Mouse (Mus musculus) cerebellum, adult 8-10 months (tissue): Measurements from ENCODE around the gene Mcm2.

Source experiments
- DNase-seq: peaks from one replicate; pipeline ENCODE4 v3.0.0; 2022

Gene Mcm2

DNA sequence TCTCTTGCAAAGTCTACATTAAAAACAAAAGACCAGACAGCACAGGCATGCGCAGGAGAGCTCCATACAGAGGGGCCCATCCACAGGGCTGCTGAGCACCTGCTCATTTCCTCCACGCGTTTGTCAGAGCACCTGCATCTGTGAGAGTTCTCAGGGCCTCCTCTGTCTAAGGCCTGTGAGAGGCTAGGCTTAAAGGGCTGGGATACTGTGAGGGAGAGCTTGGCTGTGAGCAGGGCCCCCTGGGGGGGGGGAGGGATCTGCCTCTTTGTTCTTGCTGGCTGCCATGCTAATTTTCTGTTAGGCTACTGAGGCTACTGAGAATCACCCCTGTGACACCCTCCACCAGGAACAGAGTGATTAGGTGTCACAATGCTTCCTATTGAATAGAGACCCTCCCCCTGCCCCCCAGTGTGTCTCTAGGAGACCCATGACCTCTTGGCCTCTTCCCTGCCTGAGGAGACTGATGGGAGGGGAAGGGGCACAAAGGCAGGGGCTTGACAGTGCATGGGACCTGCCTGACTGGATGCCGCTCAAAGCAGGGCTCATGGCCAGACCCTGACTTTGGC lies 27.1 kb upstream of the Mcm2 start:
- no peak for DNase-seq

- no peak for DNase-seq
Observed at GRCm38 (mm10) chr6:88924502-88925275, 26.1 kb upstream of the Mcm2 start.

GRCm38 (mm10) chr6:88918802-88919201 lies 20.2 kb upstream of the Mcm2 start:
- DNase-seq, result no peak

- no peak for DNase-seq
Observed at GRCm38 (mm10) chr6:88916153-88916552, 17.6 kb upstream of the Mcm2 start.

DNA sequence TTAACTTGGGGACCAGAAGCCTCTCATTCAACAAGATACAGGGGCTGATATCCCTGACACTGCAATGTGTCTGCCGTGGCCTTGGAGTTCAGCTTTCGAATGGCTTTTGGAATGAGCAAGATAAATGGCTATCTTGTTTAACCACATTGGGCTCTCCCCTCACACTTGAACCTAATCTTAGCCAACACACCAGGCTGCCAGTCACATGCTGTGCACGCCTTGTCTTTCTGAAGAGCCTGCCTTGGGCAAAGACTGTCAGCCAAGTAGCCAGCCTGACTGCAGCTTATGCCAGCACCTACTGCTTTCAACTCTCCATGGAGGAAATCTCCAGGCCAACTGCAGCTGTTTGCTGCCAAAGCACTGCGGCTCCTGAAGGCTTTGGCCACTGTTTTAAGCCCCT lies 16.9 kb upstream of the Mcm2 start:
- no peak for DNase-seq

DNA sequence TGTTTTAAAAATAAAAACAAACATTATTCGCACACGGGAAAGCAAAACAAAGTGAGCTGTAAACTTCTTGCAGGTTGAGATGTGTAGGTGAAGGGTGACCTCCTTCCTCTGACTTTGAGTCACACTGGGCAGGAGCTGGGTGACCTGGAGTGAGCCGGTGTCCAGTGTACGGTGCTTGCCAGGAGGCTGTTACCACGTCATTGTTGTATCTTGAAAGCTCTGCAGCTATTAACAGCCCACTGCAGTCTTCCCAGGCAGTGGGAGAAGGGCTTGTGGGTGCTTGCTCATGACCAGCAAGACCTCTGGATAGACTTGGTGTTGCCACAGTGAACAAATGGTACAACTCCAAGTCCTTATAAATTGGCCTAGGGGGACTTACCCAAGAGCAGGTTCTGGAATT lies 16.2 kb upstream of the Mcm2 start:
- DNase-seq, result no peak

DNA sequence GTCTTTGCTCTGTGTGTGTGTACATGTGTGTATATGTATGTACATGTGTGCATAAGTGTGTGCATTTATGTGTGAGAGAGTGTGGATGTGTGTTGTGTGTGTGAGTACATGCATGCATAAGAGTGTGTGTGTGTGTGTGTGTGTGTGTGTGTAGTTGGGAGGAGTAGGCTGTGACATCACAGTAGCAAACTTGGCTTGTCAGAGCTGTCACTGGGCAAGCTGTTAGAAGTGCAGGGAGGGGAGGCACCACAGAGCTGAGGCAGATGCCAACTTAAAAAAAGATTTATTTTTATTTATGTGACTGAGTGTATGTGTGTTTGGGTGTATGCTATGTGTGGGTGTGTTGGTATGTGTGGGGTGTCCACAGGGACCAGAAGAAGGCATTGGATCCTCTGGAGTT lies 14.9 kb upstream of the Mcm2 start:
- DNase-seq, result no peak

- no peak for DNase-seq
Observed at GRCm38 (mm10) chr6:88913022-88913421, 14.4 kb upstream of the Mcm2 start.

DNA sequence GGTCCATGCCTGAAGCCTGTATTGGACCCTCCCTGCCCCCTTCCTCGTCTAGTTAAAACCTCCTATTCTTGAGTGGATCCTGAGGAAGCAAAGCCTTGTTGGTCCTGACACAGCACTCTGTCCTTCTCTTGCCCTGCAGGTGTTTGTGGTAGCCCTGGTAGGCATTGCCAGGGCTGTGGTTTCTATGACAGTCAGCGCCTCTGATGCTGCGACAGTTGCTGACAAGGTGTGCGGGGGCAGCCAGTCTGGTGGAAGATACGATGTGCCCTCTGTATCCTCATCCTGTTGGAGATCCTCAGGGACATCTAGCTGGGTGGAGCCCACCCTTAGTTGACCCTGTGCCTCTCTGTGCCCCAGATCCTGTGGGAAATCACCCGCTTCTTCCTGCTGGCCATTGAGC lies 10.6 kb upstream of the Mcm2 start:
- DNase-seq, result no peak

- DNase-seq, result peak; percentile 68
Observed at GRCm38 (mm10) chr6:88906369-88907108, 8.0 kb upstream of the Mcm2 start.

DNA sequence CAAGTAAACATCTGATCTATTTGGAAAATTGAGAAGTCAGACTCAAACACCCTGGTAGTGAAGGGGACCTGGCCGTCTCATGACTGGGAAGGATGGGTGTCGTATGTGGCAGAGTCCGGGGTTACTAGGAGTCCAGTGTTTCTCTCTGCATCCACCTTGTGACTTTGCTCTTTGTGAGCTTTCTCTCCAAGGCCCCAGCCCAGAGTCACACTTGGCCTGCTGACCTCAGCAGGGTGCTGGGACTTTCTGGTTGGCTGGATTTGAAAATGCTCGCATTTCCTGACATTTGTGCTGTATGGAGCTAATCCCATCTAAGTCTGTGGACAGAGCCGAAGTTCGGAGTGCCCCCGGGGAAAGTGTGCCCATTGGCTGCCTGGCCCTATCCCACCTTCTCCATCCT lies 6.5 kb upstream of the Mcm2 start:
- no peak for DNase-seq

GRCm38 (mm10) chr6:88904456-88904974 lies 5.9 kb upstream of the Mcm2 start:
- no peak for DNase-seq

- no peak for DNase-seq
Observed at GRCm38 (mm10) chr6:88903708-88904107, 5.1 kb upstream of the Mcm2 start.

DNA sequence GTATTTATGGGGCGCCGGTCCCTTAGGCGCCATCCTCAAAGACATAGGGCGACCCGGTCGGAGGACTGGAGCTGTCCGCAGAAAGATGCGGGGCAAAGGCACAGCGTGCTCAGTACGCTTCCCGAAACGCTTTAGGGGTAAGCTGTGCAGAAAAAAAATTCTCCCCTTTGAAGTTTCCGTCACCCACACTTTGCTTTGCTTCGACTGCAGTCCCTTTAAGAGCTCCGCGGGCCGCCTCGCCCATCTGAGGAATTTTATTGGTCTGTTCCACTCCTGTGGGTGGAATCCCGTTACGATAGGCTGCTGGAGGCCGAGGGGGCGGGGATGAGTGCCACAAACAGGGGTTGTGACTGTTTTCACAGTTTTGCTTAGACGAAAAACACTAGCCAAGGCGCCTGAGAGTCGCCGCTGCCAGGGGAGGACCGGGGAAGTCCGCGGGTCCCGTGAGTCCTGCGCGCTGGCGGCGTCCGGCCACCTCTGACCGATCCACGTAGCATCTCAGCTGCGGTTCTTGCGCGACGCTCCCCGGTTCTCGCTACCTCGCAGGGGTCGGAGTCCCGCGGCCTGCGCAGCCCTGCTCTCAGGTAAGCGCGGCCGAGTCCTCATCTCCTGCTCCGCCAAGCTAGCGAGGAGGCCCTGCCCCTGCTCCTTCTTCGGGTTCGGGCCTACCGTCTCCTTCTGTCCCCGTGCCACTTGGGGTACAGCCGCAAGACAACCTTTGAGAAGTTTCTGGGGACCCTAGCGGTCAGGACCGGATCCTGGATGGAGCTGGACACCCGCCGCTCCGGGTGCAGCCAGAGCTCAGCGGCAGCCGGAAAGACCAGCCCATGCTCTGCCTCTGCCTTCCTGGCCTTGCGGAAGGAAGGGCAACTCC lies 3.6 kb upstream of the Mcm2 start, which contains the start of gene Tpra1:
Gene Tpra1, plus strand, starts transcription at position 305 of the 874 bp plus-strand sequence.
- peak; percentile 91 for DNase-seq

GRCm38 (mm10) chr6:88901471-88901870 lies 2.9 kb upstream of the Mcm2 start:
- DNase-seq, result no peak

GRCm38 (mm10) chr6:88899628-88900027 lies 1.0 kb upstream of the Mcm2 start:
- no peak for DNase-seq

DNA sequence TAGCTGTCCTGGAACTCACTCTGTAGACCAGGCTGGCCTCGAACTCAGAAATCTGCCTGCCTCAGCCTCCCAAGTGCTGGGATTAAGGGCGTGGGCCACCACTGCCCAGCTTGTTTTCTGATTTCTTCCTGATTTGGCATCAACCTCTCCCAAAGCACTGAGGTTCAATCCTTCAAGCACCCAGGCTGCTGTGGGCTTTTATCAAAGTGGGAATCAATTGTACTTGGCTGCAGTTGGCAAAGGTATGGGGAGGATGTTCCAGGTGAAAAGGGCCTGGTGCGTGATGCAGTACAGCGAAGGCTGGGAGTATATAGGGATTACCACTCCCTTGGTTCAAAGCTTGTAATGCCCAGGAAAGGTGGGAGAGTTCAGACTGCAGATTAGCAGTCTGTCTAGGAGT lies 506 bp upstream of the Mcm2 start:
- no peak for DNase-seq

DNA sequence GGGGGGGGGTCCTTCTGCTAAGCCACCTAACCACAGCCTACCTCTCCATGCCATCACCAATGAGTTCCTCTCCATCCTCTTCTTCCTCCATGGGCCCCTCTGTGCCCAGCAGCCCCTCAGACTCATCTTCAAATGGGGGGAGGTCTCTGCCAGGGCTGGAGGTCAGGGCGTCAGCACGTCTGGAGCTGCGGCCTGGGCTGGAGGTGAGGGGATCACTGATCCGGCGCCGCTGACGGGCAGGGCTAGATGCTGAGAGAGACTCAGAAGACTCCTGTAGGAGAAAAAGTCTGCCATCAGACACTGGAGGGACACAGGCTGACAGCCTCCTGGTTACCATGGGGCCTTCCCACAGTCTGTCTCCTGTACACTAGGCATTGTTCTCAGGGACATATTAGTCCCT lies 1.3 kb downstream of the Mcm2 start:
- DNase-seq, result no peak

DNA sequence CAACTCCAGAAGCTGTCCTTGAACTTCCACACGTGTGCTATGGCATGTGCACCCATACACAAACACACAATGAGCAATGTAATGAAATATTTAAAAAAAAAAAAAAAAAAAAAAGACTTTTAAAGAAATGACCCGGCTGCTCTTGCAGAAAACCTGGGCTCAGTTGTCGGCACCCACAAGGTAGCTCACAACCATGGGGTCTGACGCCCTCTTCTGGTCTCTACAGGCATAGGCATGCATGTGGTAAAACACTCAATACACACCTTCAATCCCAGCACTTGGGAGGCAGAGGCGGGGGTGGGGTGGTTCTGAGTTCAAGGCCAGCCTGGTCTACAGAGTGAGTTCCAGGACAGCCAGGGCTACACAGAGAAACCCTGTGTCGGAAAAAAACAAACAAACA lies 2.6 kb downstream of the Mcm2 start:
- no peak for DNase-seq

DNA sequence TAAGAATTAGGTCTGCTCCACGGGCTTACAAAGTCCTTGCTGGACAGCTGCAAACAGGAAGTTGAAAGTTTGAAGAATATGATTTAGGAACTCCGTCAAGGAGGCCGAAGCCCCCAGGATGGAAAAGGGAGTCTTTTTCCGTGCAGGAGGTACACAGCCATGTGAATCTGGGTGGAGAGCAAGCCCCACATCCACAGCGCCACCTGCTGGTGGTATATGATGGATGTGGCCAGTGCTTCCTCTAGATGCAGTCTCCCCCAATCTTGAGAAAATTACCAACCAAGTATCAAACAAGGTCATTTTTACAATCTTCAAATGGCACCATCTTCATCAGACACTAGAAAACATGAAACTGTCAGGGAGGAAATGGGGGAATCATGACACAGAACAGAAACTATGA lies 5.0 kb downstream of the Mcm2 start:
- peak; percentile 76 for DNase-seq

DNA sequence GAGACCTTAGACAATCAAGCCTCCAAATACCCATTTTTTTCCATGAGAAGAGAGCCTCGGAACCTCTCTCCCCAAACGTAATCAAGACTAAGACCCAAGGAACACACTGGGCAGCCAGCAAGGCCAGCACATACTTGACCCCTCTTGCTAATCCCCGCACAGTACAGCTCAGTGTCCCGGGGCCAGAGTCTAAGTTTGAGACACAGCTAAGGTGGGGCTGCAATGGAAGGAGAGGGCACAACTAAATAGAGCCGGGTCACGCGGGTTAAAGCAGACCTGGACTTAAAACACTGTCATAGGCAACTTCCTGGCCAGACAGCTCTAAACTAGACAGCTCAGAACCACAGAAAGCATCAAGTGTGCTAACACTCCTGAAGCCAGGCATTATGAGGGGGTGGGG lies 7.7 kb downstream of the Mcm2 start:
- no peak for DNase-seq

- no peak for DNase-seq
Observed at GRCm38 (mm10) chr6:88889410-88890042, 9.1 kb downstream of the Mcm2 start.
